Mouse (Mus musculus): ENCODE measurements around the gene Cebpb.

GRCm38 (mm10) chr2:167691410-167691809, 2.7 kb downstream of the Cebpb start:
- TF ChIP-seq POLR2A (IDR thresholded peaks at IDR 0.05; ENCODE audit: control insufficient read depth in 1 of 2, insufficient read depth in 1 of 2, low read depth in 1 of 2, low read length in 2 of 2, poor library complexity in 1 of 2) = no peak
- no peak for TF ChIP-seq POLR2AphosphoS5 (IDR thresholded peaks at IDR 0.05; ENCODE audit: borderline replicate concordance, low read depth, low read length)
- no peak for TF ChIP-seq JUND (IDR thresholded peaks at IDR 0.05; ENCODE audit: low read depth, low read length)
- no peak for TF ChIP-seq CHD2 (IDR thresholded peaks at IDR 0.05; ENCODE audit: low read length)
- no peak for TF ChIP-seq CTCF (IDR thresholded peaks at IDR 0.05 in 2 of 3, conservative IDR thresholded peaks at IDR 0.05 in 1 of 3; ENCODE audit: control insufficient read depth in 1 of 3, insufficient read depth in 1 of 3, low read depth in 2 of 3, low read length in 3 of 3, poor library complexity in 1 of 3, severe bottlenecking in 1 of 3)
- TF ChIP-seq POLR2AphosphoS2 (IDR thresholded peaks at IDR 0.05; ENCODE audit: low read length) = no peak
- no peak for TF ChIP-seq MAZ (IDR thresholded peaks at IDR 0.05; ENCODE audit: low read depth, low read length)
- TF ChIP-seq MAFK (IDR thresholded peaks at IDR 0.05; ENCODE audit: borderline replicate concordance, low read depth, low read length) = no peak
- no peak for TF ChIP-seq ETS1 (IDR thresholded peaks at IDR 0.05; ENCODE audit: low read depth, low read length)

All from MEL (cell line).